Mouse (Mus musculus) urinary bladder, postnatal 10 days (tissue): ENCODE measurements around the gene Sos2.

ENCODE experiments used
- DNase-seq: peaks from one replicate; pipeline ENCODE4 v3.0.0; 2022; ENCODE audit warnings: low spot score

The Sos2 gene

GRCm38 (mm10) chr12:69681566-69682061, at the start of gene Sos2:
TSS of gene Sos2 (minus strand) at chr12:69681852.
- no peak for DNase-seq

- DNase-seq = no peak
Measured at GRCm38 (mm10) chr12:69730306-69730705, 48.7 kb upstream of the Sos2 start.

GRCm38 (mm10) chr12:69729246-69729645, 47.6 kb upstream of the Sos2 start:
- no peak for DNase-seq

- DNase-seq = peak; percentile 87
Measured at GRCm38 (mm10) chr12:69724711-69725460, 43.2 kb upstream of the Sos2 start, which contains the start of the genes L2hgdh and Atp5s. TSS of gene L2hgdh (minus strand) at chr12:69724873. TSS of gene Atp5s (plus strand) at chr12:69724950.

GRCm38 (mm10) chr12:69724018-69724710, 42.5 kb upstream of the Sos2 start:
- no peak for DNase-seq

GRCm38 (mm10) chr12:69723376-69723775, 41.7 kb upstream of the Sos2 start:
- no peak for DNase-seq

GRCm38 (mm10) chr12:69722857-69723256, 41.2 kb upstream of the Sos2 start:
- DNase-seq = no peak

- DNase-seq = no peak
Measured at GRCm38 (mm10) chr12:69713628-69714027, 32.0 kb upstream of the Sos2 start.

GRCm38 (mm10) chr12:69704799-69705458, 23.3 kb upstream of the Sos2 start:
- no peak for DNase-seq

GRCm38 (mm10) chr12:69698352-69698751, 16.7 kb upstream of the Sos2 start:
- no peak for DNase-seq

- no peak for DNase-seq
Measured at GRCm38 (mm10) chr12:69696746-69697145, 15.1 kb upstream of the Sos2 start.

GRCm38 (mm10) chr12:69693471-69693870, 11.8 kb upstream of the Sos2 start:
- no peak for DNase-seq

- no peak for DNase-seq
Measured at GRCm38 (mm10) chr12:69690714-69691113, 9.1 kb upstream of the Sos2 start.

GRCm38 (mm10) chr12:69689094-69689493, 7.4 kb upstream of the Sos2 start:
- DNase-seq = no peak

GRCm38 (mm10) chr12:69688368-69688767, 6.7 kb upstream of the Sos2 start:
- DNase-seq = no peak

- peak; percentile 27 for DNase-seq
Measured at GRCm38 (mm10) chr12:69683537-69683936, 1.9 kb upstream of the Sos2 start.

- DNase-seq = no peak
Measured at GRCm38 (mm10) chr12:69682788-69683419, 1.3 kb upstream of the Sos2 start.

GRCm38 (mm10) chr12:69682065-69682787, 574 bp upstream of the Sos2 start:
- peak; percentile 51 for DNase-seq

- no peak for DNase-seq
Measured at GRCm38 (mm10) chr12:69680635-69681565, 752 bp downstream of the Sos2 start.

GRCm38 (mm10) chr12:69676157-69676556, 5.5 kb downstream of the Sos2 start:
- no peak for DNase-seq
